Mouse (Mus musculus) hindbrain, embryonic 14.5 days (tissue): ENCODE results near the gene Pcbp2. TPM values are rescaled to one million over a fixed set of nuclear protein-coding genes. Genes with fewer than 3 reads are reported as not detected.
A peak's percentile ranks its signal among the peaks of the same experiment; 100 is the strongest.

Source experiments
- ATAC-seq: fragments of 200-750 bp; cut with Nextera tagmentation; 2 replicates; pipeline ENCODE4 v1.8.0; 2017; ENCODE audit warnings: moderate number of reproducible peaks, mild to moderate bottlenecking, moderate TSS enrichment, moderate library complexity; ENCODE audit not compliant: low FRiP score
- DNase-seq: peaks from one replicate; pipeline ENCODE4 v3.0.0-alpha.2; 2015; ENCODE audit warnings: low spot score
- H3K27ac ChIP-seq: fragments of 300-500 bp; sonication (generic); 2 replicates; pipeline ENCODE4 v1.5.1; 2014; ENCODE audit warnings: mild to moderate bottlenecking, moderate library complexity
- H3K27me3 ChIP-seq: fragments of 300-500 bp; sonication (generic); 2 replicates; pipeline ENCODE4 v1.6.1; 2014; ENCODE audit warnings: mild to moderate bottlenecking, low read length, mixed read lengths; ENCODE audit not compliant: control insufficient read depth, insufficient read depth
- H3K36me3 ChIP-seq: fragments of 300-500 bp; sonication (generic); replicated peaks from 2 replicates; pipeline ENCODE4 v1.6.1; 2014; ENCODE audit not compliant: control insufficient read depth, insufficient read depth
- H3K4me1 ChIP-seq: fragments of 300-500 bp; sonication (generic); replicated peaks from 2 replicates; pipeline ENCODE4 v1.6.1; 2014; ENCODE audit warnings: antibody characterized with exemption, low read length, mixed read lengths; ENCODE audit not compliant: control insufficient read depth, insufficient read depth
- H3K4me2 ChIP-seq: fragments of 300-500 bp; sonication (generic); replicated peaks from 2 replicates; pipeline ENCODE4 v1.6.1; 2014; ENCODE audit warnings: mild to moderate bottlenecking, moderate library complexity
- H3K4me3 ChIP-seq: fragments of 300-500 bp; sonication (generic); replicated peaks from 2 replicates; pipeline ENCODE4 v1.5.1; 2014; ENCODE audit warnings: mild to moderate bottlenecking, low read length
- H3K9ac ChIP-seq: fragments of 300-500 bp; sonication (generic); 2 replicates; pipeline ENCODE4 v1.6.1; 2014
- H3K9me3 ChIP-seq: fragments of 300-500 bp; sonication (generic); 2 replicates; pipeline ENCODE4 v1.6.1; 2016; ENCODE audit warnings: low read length; ENCODE audit not compliant: control insufficient read depth
- WGBS: fragments of 180-500 bp; shearing (Covaris S2); extraction: QIAGEN DNeasy Blood & Tissue Kit; methylation state at CpG from one replicate; pipeline ENCODE4 v1.1.7; 2014; 5-methylcytosine and 5-hydroxymethylcytosine counted together
- polyA plus RNA-seq: library from polyadenylated mRNA; unstranded; fragments of >200 nt; fragmentation: Nextera tagmentation; extraction: Ambion mirVana; gene quantifications from 2 replicates; pipeline ENCODE4 v1.2.1, GENCODE M21; 2014

Pcbp2 gene
- polyA plus RNA-seq, 1 experiment from 2014 or later, result 158 TPM

- DNase-seq (no peak), ATAC-seq (no peak)
- no peak overlapping the region for H3K4me2 ChIP-seq
- no peak overlapping the region for H3K9ac ChIP-seq
- H3K4me1 ChIP-seq, result no peaks in the 10 kb centered on the region
- H3K9me3 ChIP-seq, result no peaks in the 10 kb centered on the region
- H3K27ac ChIP-seq, result no peak overlapping the region
- WGBS, result 86% methylated on average over 6 of the region's 6 CpGs
- H3K36me3 ChIP-seq, result peaks cover 64% of the 10 kb centered on the region
- no peak overlapping the region for H3K4me3 ChIP-seq
- no peaks in the 10 kb centered on the region for H3K27me3 ChIP-seq
These were observed 56.0 kb downstream of the Pcbp2 start for GRCm38 (mm10) chr15:102526111-102527002.

- Histone ChIP-seq H3K4me3 (no peak overlapping the region), H3K9ac (no peak overlapping the region), H3K36me3 (peaks cover 67% of the 10 kb centered on the region), H3K27ac (no peak overlapping the region), H3K27me3 (no peaks in the 10 kb centered on the region), H3K4me2 (no peak overlapping the region), H3K4me1 (no peaks in the 10 kb centered on the region), H3K9me3 (no peaks in the 10 kb centered on the region)
- 75% methylated on average over 3 of the region's 3 CpGs for WGBS
- DNase-seq (no peak), ATAC-seq (no peak)
These were observed 57.6 kb downstream of the Pcbp2 start for GRCm38 (mm10) chr15:102527936-102528335.

GRCm38 (mm10) chr15:102528396-102528795 lies 58.1 kb downstream of the Pcbp2 start:
- Histone ChIP-seq H3K4me3 (no peak overlapping the region), H3K27me3 (no peaks in the 10 kb centered on the region), H3K9me3 (no peaks in the 10 kb centered on the region), H3K9ac (no peak overlapping the region), H3K36me3 (peaks cover 72% of the 10 kb centered on the region), H3K4me1 (no peaks in the 10 kb centered on the region), H3K4me2 (no peak overlapping the region), H3K27ac (no peak overlapping the region)
- no peak for DNase-seq
- WGBS, result 95% methylated on average over 1 of the region's 1 CpGs
- no peak for ATAC-seq

- Histone ChIP-seq H3K27me3 (no peaks in the 10 kb centered on the region), H3K27ac (no peak overlapping the region), H3K4me2 (no peak overlapping the region), H3K4me1 (no peaks in the 10 kb centered on the region), H3K9me3 (no peaks in the 10 kb centered on the region), H3K9ac (no peak overlapping the region), H3K4me3 (no peak overlapping the region), H3K36me3 (peaks cover 81% of the 10 kb centered on the region)
- ATAC-seq (no peak), DNase-seq (no peak)
- 93% methylated on average over 4 of the region's 4 CpGs for WGBS
These were observed 60.2 kb downstream of the Pcbp2 start for GRCm38 (mm10) chr15:102530566-102530965.

- ATAC-seq (no peak), DNase-seq (no peak)
- H3K9ac ChIP-seq, result no peak overlapping the region
- 85% methylated on average over 4 of the region's 4 CpGs for WGBS
- no peak overlapping the region for H3K27ac ChIP-seq
- H3K27me3 ChIP-seq, result no peaks in the 10 kb centered on the region
- no peak overlapping the region for H3K4me2 ChIP-seq
- peaks cover 88% of the 10 kb centered on the region for H3K36me3 ChIP-seq
- H3K4me1 ChIP-seq, result no peaks in the 10 kb centered on the region
- H3K4me3 ChIP-seq, result no peak overlapping the region
- no peaks in the 10 kb centered on the region for H3K9me3 ChIP-seq
These were observed 61.2 kb downstream of the Pcbp2 start for GRCm38 (mm10) chr15:102531586-102531985.

GRCm38 (mm10) chr15:102532106-102532900 lies 62.0 kb downstream of the Pcbp2 start:
- no peak overlapping the region for H3K4me2 ChIP-seq
- H3K27ac ChIP-seq, result no peak overlapping the region
- WGBS, result 76% methylated on average over 3 of the region's 3 CpGs
- H3K27me3 ChIP-seq, result no peaks in the 10 kb centered on the region
- peaks cover 92% of the 10 kb centered on the region for H3K36me3 ChIP-seq
- ATAC-seq (no peak), DNase-seq (no peak)
- no peaks in the 10 kb centered on the region for H3K9me3 ChIP-seq
- no peak overlapping the region for H3K4me3 ChIP-seq
- no peak overlapping the region for H3K9ac ChIP-seq
- H3K4me1 ChIP-seq, result no peaks in the 10 kb centered on the region

- DNase-seq (no peak), ATAC-seq (no peak)
- H3K36me3 ChIP-seq, result peaks cover 92% of the 10 kb centered on the region
- H3K27me3 ChIP-seq, result no peaks in the 10 kb centered on the region
- no peak overlapping the region for H3K4me3 ChIP-seq
- H3K4me1 ChIP-seq, result no peaks in the 10 kb centered on the region
- H3K27ac ChIP-seq, result no peak overlapping the region
- H3K9ac ChIP-seq, result no peak overlapping the region
- H3K4me2 ChIP-seq, result no peak overlapping the region
- WGBS, result 95% methylated on average over 7 of the region's 7 CpGs
- no peaks in the 10 kb centered on the region for H3K9me3 ChIP-seq
These were observed 63.6 kb downstream of the Pcbp2 start for GRCm38 (mm10) chr15:102533926-102534325.

GRCm38 (mm10) chr15:102544801-102545200 lies 74.5 kb downstream of the Pcbp2 start:
- Histone ChIP-seq H3K4me1 (no peaks in the 10 kb centered on the region), H3K4me3 (no peak overlapping the region), H3K4me2 (no peak overlapping the region), H3K9me3 (no peaks in the 10 kb centered on the region), H3K27me3 (no peaks in the 10 kb centered on the region), H3K9ac (no peak overlapping the region), H3K36me3 (peaks cover 60% of the 10 kb centered on the region), H3K27ac (no peak overlapping the region)
- ATAC-seq, result no peak
- WGBS, result 89% methylated on average over 4 of the region's 4 CpGs
- DNase-seq, result no peak

GRCm38 (mm10) chr15:102546246-102546645 lies 75.9 kb downstream of the Pcbp2 start:
- no peak overlapping the region for H3K9ac ChIP-seq
- H3K4me2 ChIP-seq, result no peak overlapping the region
- no peak for DNase-seq
- H3K27ac ChIP-seq, result 0 out of 2 replicates have a peak overlapping the region, but pooled peaks have one; percentile 26
- no peak for ATAC-seq
- no peaks in the 10 kb centered on the region for H3K9me3 ChIP-seq
- no peaks in the 10 kb centered on the region for H3K4me1 ChIP-seq
- no peaks in the 10 kb centered on the region for H3K27me3 ChIP-seq
- WGBS, result 92% methylated on average over 3 of the region's 3 CpGs
- H3K36me3 ChIP-seq, result peaks cover 51% of the 10 kb centered on the region
- no peak overlapping the region for H3K4me3 ChIP-seq
